Comparison of ENCODE assay signal across 8 mouse cellular contexts in the genomic region with DNA sequence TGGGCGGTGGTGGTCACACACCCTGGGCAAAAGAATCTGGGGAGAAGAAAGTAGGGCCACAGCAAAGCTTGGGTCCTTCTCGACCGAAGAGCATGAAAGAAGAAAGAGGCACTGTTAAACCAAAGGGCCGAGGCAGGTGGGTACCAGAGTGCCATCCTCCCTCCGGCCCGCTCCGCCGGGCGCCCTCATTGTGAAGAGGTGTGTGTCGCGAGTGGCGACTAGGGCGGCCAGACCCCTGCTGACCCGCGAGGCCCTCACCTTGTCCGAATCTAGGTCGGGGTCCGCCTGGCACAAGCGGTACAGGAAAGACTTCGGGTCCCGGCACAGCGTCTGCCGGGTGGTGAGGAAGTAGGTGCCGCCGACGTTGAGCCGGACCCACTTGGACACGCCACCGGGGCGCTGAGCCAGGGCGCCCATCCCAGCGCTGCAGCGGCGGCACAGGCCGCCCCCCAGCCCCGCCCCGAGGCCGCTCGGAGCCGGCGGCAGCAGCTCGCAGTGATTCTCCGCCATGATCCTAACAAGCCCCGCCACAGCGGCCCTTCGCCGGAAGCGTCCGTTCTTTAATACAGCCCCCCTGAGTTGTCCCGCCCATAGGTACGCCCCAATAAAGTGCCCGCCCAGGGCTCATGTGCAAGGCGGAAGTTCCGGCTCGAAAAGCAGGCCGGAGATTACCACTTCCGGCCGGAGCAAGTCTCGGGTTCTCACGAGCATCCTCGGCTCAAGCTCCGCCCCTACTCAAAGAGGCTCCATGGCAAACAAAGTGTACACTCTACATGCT. TPM values are rescaled to one million over a fixed set of nuclear protein-coding genes. Genes with fewer than 3 reads are reported as not detected.
A peak's percentile ranks its signal among the peaks of the same experiment; 100 is the strongest.
DNase-seq lines count a peak whose midpoint lies in the region; ATAC-seq lines count a peak whose summit lies in the region.

Kctd5 (minus strand) TSS at position 567 of the 778 bp plus-strand sequence.

- intact Hi-C loops in gastrocnemius, postnatal 14 days (cut with DNase I; ENCODE audit: low total_unique reads), result no loop called here
- intact Hi-C loops in left cerebral cortex, postnatal 10 days (cut with DNase I), result no loop called here

- DNase-seq in adrenal gland, adult (ENCODE audit: inconsistent age in 2 of 2, low spot score in 1 of 2), result peak; percentile 95 to 98
- peak; percentile 97 for DNase-seq in embryo, embryonic 10.5 days (ENCODE audit: low spot score)
- peak; percentile 92 for DNase-seq in gastrocnemius, postnatal 14 days
- peak; percentile 93 to 96 for DNase-seq in left cerebral cortex, postnatal 10 days (ENCODE audit: extremely low spot score in 1 of 2, low spot score in 2 of 2)
- DNase-seq in right cerebral cortex, postnatal 25 days, result peak; percentile 93
- peak; percentile 93 to 95 for DNase-seq in urinary bladder, postnatal 4 days (ENCODE audit: low spot score in 2 of 2)

- peak; percentile 90 for ATAC-seq in inflammation-experienced regulatory T-cells, adult 6 months
- peak; percentile 94 for ATAC-seq in megakaryocyte-erythroid progenitor cell, adult 5-6 weeks (replicated peaks; ENCODE audit: low FRiP score, low TSS enrichment, poor library complexity, severe bottlenecking)

RNA-seq across cellular contexts. Expression of gene Kctd5, which starts in this region (rescaled TPM):
- total RNA-seq in gastrocnemius, postnatal 14 days (2021), result 10 to 100 TPM; 12.3 to 13.6 TPM
- polyA plus RNA-seq in inflammation-experienced regulatory T-cells, adult 6 months (2017; shearing (Covaris generic)), result 1 to 10 TPM; 4.3 to 6.5 (median 6.3) TPM
- total RNA-seq in left cerebral cortex, postnatal 10 days (2021), result 10 to 100 TPM; 51.9 to 56.8 TPM
- 17.1 and 24.2 TPM in 2 replicates for total RNA-seq in megakaryocyte-erythroid progenitor cell, adult 5-6 weeks (2014; fragmentation: Nextera tagmentation)
- total RNA-seq in megakaryocyte-erythroid progenitor cell, adult 5-6 weeks (2017), result 20.9 and 21.9 TPM in 2 replicates

Comparison
In these comparisons a context has a peak if more than half of its experiments do, and no peak if none do; other contexts are left out.
1. Peak in every context shown above with its lines: DNase-seq and ATAC-seq.